Mouse (Mus musculus): Measurements from ENCODE around the gene Ift74.
"Not testable (repeated sequence)": the region's sequence is repeated elsewhere in the genome, so short reads cannot be mapped to it uniquely, and the experiment has no call there.

Ift74 gene

GRCm38 (mm10) chr4:94613972-94614626, at the start of gene Ift74:
Gene Ift74, plus strand, starts transcription at chr4:94614491.
- DNase-seq (ENCODE audit: low read depth, low spot score): peak; percentile 98

- no peak for DNase-seq (ENCODE audit: low read depth, low spot score)
Measured at GRCm38 (mm10) chr4:94572677-94573076, 41.6 kb upstream of the Ift74 start.

GRCm38 (mm10) chr4:94591765-94592381, 22.4 kb upstream of the Ift74 start:
- DNase-seq (ENCODE audit: low read depth, low spot score): no peak

- DNase-seq (ENCODE audit: low read depth, low spot score): no peak
Measured at GRCm38 (mm10) chr4:94592709-94593108, 21.6 kb upstream of the Ift74 start.

GRCm38 (mm10) chr4:94601395-94601794, 12.9 kb upstream of the Ift74 start:
- peak; percentile 32 for DNase-seq (ENCODE audit: low read depth, low spot score)

GRCm38 (mm10) chr4:94602496-94603030, 11.7 kb upstream of the Ift74 start:
- peak; percentile 30 for DNase-seq (ENCODE audit: low read depth, low spot score)

- peak; percentile 90 for DNase-seq (ENCODE audit: low read depth, low spot score)
Measured at GRCm38 (mm10) chr4:94603031-94603629, 11.2 kb upstream of the Ift74 start, which contains the start of gene Plaa. Gene Plaa, minus strand, starts transcription at chr4:94603244.

GRCm38 (mm10) chr4:94604452-94605019, 9.8 kb upstream of the Ift74 start:
- no peak for DNase-seq (ENCODE audit: low read depth, low spot score)

GRCm38 (mm10) chr4:94605591-94605990, 8.7 kb upstream of the Ift74 start:
- no peak for DNase-seq (ENCODE audit: low read depth, low spot score)

GRCm38 (mm10) chr4:94610339-94610738, 4.0 kb upstream of the Ift74 start:
- DNase-seq (ENCODE audit: low read depth, low spot score): no peak

GRCm38 (mm10) chr4:94614627-94615006, 326 bp downstream of the Ift74 start:
- no peak for DNase-seq (ENCODE audit: low read depth, low spot score)

- no peak for DNase-seq (ENCODE audit: low read depth, low spot score)
Measured at GRCm38 (mm10) chr4:94620077-94620476, 5.8 kb downstream of the Ift74 start.

- no peak for DNase-seq (ENCODE audit: low read depth, low spot score)
Measured at GRCm38 (mm10) chr4:94643141-94643540, 28.9 kb downstream of the Ift74 start.

GRCm38 (mm10) chr4:94649920-94650319, 35.6 kb downstream of the Ift74 start, which contains the start of gene Lrrc19:
Gene Lrrc19, minus strand, starts transcription at chr4:94650144.
- no peak for DNase-seq (ENCODE audit: low read depth, low spot score)

- not testable (repeated sequence) for DNase-seq (ENCODE audit: low read depth, low spot score)
Measured at GRCm38 (mm10) chr4:94650426-94651175, 36.3 kb downstream of the Ift74 start.

GRCm38 (mm10) chr4:94669718-94670117, 55.4 kb downstream of the Ift74 start:
- DNase-seq (ENCODE audit: low read depth, low spot score): peak; percentile 31

- DNase-seq (ENCODE audit: low read depth, low spot score): no peak
Measured at GRCm38 (mm10) chr4:94680662-94681061, 66.4 kb downstream of the Ift74 start.

- no peak for DNase-seq (ENCODE audit: low read depth, low spot score)
Measured at GRCm38 (mm10) chr4:94681181-94681580, 66.9 kb downstream of the Ift74 start.

GRCm38 (mm10) chr4:94682029-94682428, 67.7 kb downstream of the Ift74 start:
- no peak for DNase-seq (ENCODE audit: low read depth, low spot score)

- DNase-seq (ENCODE audit: low read depth, low spot score): no peak
Measured at GRCm38 (mm10) chr4:94683305-94683704, 69.0 kb downstream of the Ift74 start.

GRCm38 (mm10) chr4:94689804-94690203, 75.5 kb downstream of the Ift74 start:
- not testable (repeated sequence) for DNase-seq (ENCODE audit: low read depth, low spot score)
